ENCODE assay signal across 13 mouse cellular contexts in the genomic region with DNA sequence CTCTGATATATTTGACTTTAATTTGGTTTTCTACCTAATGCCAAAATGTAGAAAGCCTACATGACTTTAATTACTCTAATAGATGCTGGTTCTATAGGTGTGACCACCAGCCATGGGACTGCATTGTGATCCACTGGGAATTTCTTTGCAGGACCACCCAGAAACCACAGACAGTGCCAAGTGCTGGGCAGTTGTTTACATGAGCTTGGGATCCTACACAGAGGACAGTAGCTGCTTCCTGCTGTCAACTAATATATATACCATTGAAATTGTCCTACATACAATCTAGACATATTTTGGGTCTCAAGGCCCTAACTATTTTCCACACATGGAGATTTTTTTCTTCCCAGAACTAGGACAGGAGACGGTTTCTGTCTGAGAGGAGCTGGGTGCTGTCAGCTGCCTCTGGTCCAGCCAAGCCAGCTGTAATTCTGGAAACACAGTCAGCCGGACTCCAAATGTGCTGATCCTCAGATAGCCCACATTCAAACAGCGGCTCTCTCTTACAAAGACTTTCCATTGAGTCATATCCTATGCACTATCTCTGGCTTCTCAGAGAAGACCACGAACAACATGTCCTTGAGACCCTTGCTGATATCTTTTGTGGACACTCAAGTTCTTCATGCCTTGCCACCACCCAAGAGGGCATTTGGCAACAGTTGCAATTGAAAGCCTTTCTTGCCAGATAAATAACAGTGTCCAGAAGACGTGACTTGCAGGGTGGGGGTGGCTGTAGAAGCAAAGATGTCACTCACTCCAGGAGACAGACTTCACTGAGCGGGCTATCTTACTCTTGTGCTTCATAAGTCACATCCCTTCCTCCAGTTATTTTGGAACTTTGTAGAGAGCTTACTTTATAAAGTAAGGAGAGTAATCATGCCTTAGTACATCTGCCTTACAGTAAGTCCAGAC.
DNase-seq lines count a peak whose midpoint lies in the region; ATAC-seq and TF ChIP-seq lines count a peak whose summit lies in the region.
"Had no signal": no experiment of that assay in that cellular context is flagged by ENCODE, and none has a peak within 500 bp of the region (broad histone marks: within the 10 kb centered on the region; RNA-seq: fewer than 3 reads in every experiment).

No protein-coding gene starts in this region.

- no peaks in the 10 kb centered on the region for H3K9me3 ChIP-seq in midbrain, embryonic 11.5 days (ENCODE audit: control insufficient read depth, low read length)
- no peaks in the 10 kb centered on the region for H3K9me3 ChIP-seq in midbrain, postnatal 0 days (ENCODE audit: low read length)
- H3K9me3 ChIP-seq in forebrain, embryonic 16.5 days (ENCODE audit: control insufficient read depth, low read length): no peaks in the 10 kb centered on the region

- no peaks in the 10 kb centered on the region for H3K36me3 ChIP-seq in midbrain, embryonic 11.5 days (ENCODE audit: control insufficient read depth, insufficient read depth, low read length)
- H3K36me3 ChIP-seq in midbrain, postnatal 0 days (ENCODE audit: insufficient read depth, low read length): no peaks in the 10 kb centered on the region
- H3K36me3 ChIP-seq in forebrain, embryonic 16.5 days (ENCODE audit: control insufficient read depth, insufficient read depth): no peaks in the 10 kb centered on the region

- no peaks in the 10 kb centered on the region for H3K27me3 ChIP-seq in midbrain, embryonic 11.5 days (ENCODE audit: control insufficient read depth, insufficient read depth, low read length)
- no peaks in the 10 kb centered on the region for H3K27me3 ChIP-seq in midbrain, postnatal 0 days (ENCODE audit: insufficient read depth, low read length)
- no peaks in the 10 kb centered on the region for H3K27me3 ChIP-seq in forebrain, embryonic 16.5 days (replicated peaks; ENCODE audit: control insufficient read depth, insufficient read depth, low read length)

- WGBS in midbrain, embryonic 11.5 days: 84% methylated on average over 6 of the region's 6 CpGs
- 92% methylated on average over 6 of the region's 6 CpGs for WGBS in midbrain, postnatal 0 days
- WGBS in forebrain, embryonic 16.5 days: 91% methylated on average over 6 of the region's 6 CpGs

- TF ChIP-seq CTCF in midbrain, postnatal 0 days (IDR thresholded peaks at IDR 0.05): no peak

- no peak for ATAC-seq in midbrain, embryonic 11.5 days (ENCODE audit: low FRiP score)
- no peak for ATAC-seq in midbrain, postnatal 0 days (ENCODE audit: low FRiP score)
- ATAC-seq in forebrain, embryonic 16.5 days: no peak
- ATAC-seq: inflammation-experienced regulatory T-cells, adult 6 months had no signal

- H3K27ac ChIP-seq in midbrain, embryonic 11.5 days (ENCODE audit: low read depth, low read length): no peak overlapping the region
- H3K27ac ChIP-seq in midbrain, postnatal 0 days (ENCODE audit: low read depth, low read length): no peak overlapping the region
- no peak overlapping the region for H3K27ac ChIP-seq in forebrain, embryonic 16.5 days (ENCODE audit: low read length)
- H3K27ac ChIP-seq: stomach, postnatal 0 days had no signal

- H3K9ac ChIP-seq in midbrain, embryonic 11.5 days (ENCODE audit: low read length): no peak overlapping the region
- no peak overlapping the region for H3K9ac ChIP-seq in midbrain, postnatal 0 days (replicated peaks; ENCODE audit: low read length, poor library complexity, severe bottlenecking)
- no peak overlapping the region for H3K9ac ChIP-seq in forebrain, embryonic 16.5 days (replicated peaks; ENCODE audit: low read depth, low read length)

- no peak overlapping the region for H3K4me2 ChIP-seq in midbrain, embryonic 11.5 days
- no peak overlapping the region for H3K4me2 ChIP-seq in midbrain, postnatal 0 days (ENCODE audit: low read depth, low read length, poor library complexity, severe bottlenecking)
- no peak overlapping the region for H3K4me2 ChIP-seq in forebrain, embryonic 16.5 days (ENCODE audit: low read length)

- intact Hi-C loops in heart, postnatal 25 days (cut with DNase I): no loop called here

- H3K4me3 ChIP-seq in midbrain, embryonic 11.5 days (ENCODE audit: low read depth, low read length): no peak overlapping the region
- H3K4me3 ChIP-seq in midbrain, postnatal 0 days (ENCODE audit: low read depth, low read length): no peak overlapping the region
- H3K4me3 ChIP-seq in forebrain, embryonic 16.5 days (replicated peaks; ENCODE audit: low read length): no peak overlapping the region

- no peaks in the 10 kb centered on the region for H3K4me1 ChIP-seq in midbrain, embryonic 11.5 days (ENCODE audit: control insufficient read depth, insufficient read depth, low read length)
- H3K4me1 ChIP-seq in midbrain, postnatal 0 days (ENCODE audit: insufficient read depth, low read length): no peaks in the 10 kb centered on the region
- H3K4me1 ChIP-seq in forebrain, embryonic 16.5 days (replicated peaks; ENCODE audit: control insufficient read depth, insufficient read depth, low read length): no peaks in the 10 kb centered on the region

- peak; percentile 12 for DNase-seq in midbrain, embryonic 11.5 days (ENCODE audit: low spot score, missing footprints)
- DNase-seq in midbrain, postnatal 0 days (ENCODE audit: low spot score): no peak
- peak; percentile 53 to 64 for DNase-seq in heart, adult 9 months (ENCODE audit: low spot score in 2 of 2)
- DNase-seq in heart, postnatal 25 days (ENCODE audit: low spot score): peak; percentile 43
- DNase-seq in skeletal muscle tissue, adult 2 months (ENCODE audit: low read depth, low spot score): peak; percentile 12
- no peak for DNase-seq in spleen, postnatal 36 days (ENCODE audit: low spot score in 2 of 2)
- DNase-seq: adrenal gland, postnatal 36 days; cerebellum, adult 11-12 months; kidney, postnatal 4 days; right cerebral cortex, postnatal 25 days had no signal

Comparison
In these comparisons a context has a peak if more than half of its experiments do, and no peak if none do; other contexts are left out.
1. DNase-seq: peak in midbrain, embryonic 11.5 days (single experiment), heart, adult 9 months (2 of 2), heart, postnatal 25 days (single experiment) and skeletal muscle tissue, adult 2 months (single experiment); none in midbrain, postnatal 0 days (single experiment) and spleen, postnatal 36 days (0 of 2).